Mouse (Mus musculus) B cell, adult 2 months (primary cell): ENCODE data around the gene 2310061N02Rik.
"Not testable (repeated sequence)": the region's sequence is repeated elsewhere in the genome, so short reads cannot be mapped to it uniquely, and the experiment has no call there.

Experiments
- DNase-seq, 2 experiments: peaks; one replicate each; pipeline ENCODE4 v3.0.0; 2022

2310061N02Rik gene

DNA sequence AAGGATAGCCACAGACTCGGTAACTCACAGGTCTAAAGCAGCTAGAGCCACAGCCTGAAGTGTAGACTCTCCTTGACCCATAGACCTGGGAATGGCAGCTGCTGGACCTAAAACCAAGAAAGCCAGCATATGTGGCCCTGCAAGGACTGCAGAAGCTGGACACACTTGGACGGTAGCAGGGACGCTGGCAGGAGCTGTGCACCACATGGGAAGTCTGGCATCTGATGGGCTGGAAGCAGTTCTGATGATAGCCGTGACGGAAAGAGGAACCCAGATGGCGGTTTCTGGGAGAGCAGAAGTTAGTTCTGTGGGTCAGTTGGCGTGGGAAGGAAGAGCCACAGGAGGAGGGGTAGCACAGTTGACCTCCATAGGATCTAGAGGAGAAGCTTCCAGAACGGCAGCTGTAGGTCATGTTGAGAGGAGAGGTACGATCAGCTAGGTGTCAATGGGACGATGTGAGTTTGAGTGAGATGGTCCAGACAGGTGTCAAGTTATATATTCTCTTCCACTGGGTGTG, at the start of gene 2310061N02Rik:
2310061N02Rik (minus strand) TSS at position 467 of the 517 bp plus-strand sequence.
- no peak for DNase-seq

DNA sequence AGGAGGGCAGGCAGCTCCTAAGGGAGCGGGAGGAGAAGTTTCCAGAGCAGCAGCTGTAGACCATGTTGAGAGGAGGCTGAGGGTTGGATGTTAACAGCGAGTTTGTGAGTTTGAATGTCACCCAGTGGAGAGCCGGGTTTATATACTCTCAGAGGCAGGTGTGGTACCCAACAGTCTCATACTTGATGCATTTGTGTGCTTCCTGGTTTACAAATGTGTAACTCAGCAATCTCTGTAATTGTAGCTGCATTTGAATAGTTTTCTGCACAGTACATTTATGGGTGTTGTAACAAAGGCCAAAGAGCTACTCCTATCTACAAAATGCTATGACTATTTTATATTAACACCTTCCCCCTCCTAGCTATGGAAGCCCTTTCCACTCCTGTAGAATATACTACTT, 43.8 kb upstream of the 2310061N02Rik start, which contains the start of gene Krtap13:
Krtap13 (minus strand) TSS at position 101 of the 400 bp plus-strand sequence.
- DNase-seq = not testable (repeated sequence)

DNA sequence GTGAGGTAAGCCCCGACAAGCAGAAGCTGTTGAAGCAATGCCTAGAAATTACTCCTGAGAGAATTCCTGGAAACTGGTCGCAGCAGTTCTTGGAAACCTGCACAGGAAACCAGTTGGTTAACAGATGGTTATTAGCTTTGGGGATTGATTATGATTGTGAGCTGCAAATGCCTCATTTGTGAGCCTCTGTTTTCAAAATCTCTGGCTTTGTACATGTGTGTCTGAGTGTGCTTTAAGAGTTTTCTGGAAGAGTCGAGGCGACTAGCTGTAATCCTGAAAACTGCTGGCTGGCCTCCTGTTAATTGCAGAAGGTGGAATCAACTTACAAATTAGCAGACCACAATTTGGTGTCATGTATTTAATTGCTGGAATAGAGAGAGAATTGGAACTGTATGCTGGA, 40.2 kb upstream of the 2310061N02Rik start:
- DNase-seq = no peak

DNA sequence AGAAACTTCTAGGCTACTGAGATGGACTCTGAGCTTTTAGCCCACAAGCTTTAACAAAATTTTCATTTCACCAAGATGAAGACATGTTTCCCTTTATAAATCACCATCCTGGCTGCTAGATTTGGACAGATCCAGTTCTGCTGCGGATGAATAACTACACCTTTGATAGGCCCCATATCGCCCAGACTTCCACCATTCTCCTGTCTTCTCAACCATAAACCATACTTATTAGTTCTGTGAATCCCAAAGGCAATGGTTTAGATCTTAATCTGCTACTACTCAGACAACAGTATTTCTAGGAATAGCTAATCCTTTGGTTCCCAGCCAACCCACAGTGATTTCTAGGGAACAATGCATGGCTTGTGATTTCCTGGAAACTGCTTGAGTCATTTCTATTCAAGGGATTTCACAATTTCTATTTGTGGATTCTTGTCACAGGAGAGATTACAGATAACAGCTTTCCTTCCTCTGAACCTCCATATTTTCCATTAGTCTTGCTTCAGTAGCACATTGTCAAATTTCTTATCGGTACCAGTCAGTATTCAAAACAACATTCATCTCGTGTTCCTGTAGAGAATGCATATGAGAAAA, 37.1 kb upstream of the 2310061N02Rik start:
- no peak for DNase-seq

DNA sequence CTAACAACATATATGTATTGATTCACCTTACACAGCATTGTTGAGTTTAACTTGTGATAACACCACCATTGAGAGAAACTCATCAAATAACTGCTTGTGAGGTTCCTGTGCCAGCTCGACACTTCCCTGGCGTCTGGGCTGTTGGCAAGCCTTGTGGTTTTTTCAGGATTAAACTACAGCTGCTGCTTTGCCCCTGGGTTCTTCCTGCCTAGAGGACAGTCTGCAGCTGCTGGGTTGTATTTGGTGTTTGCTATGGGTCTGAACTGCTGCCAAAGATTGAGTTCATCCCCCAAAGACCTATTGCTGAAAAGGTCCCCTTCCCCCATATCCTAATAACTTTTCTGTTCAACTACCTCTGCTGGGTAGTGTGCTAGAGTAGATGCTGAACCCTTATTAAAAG, 27.6 kb upstream of the 2310061N02Rik start:
- DNase-seq = no peak

DNA sequence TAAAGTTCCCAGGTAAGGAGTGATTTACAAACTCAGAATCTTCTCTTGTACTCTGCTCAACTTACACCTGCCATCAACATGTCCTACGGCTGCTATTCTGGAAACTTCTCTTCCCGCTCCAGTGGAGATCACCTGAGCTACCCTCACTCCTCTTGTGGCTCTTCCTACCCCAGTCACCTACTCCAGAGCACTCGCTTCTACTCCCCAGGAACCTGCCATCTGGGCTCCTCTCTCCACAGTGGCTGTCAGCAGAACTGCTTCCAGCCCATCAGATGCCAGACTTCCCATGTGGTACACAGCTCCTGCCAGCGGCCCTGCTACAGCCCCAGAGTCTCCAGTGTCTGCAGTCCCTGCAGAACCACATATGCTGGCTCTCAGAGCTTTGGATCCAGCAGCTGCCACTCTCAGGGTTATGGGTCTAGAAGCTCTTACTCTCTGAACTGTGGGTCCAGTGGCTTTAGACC, 21.1 kb upstream of the 2310061N02Rik start, which contains the start of gene Krtap13-1:
Krtap13-1 (plus strand) TSS at position 51 of the 464 bp plus-strand sequence.
- no peak for DNase-seq

DNA sequence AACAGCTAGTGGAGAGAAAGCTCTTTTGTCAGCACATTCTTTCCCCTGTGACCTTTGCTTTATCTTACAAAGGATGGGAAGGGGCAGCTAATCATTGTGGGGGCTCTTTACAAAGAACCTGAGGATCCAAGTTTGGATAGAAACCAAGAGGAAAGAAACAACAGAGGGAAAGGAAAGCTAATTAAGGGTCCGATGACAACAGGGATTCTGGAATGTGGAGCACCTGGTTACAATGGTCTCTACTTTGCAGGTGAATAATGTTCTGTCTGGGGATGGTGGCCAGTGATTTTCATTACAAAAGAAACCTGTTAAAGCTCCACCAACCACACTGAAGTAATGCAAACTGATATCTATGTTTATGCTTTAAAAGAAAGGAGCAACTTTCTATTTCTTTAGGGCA, 12.3 kb upstream of the 2310061N02Rik start:
- DNase-seq = no peak

DNA sequence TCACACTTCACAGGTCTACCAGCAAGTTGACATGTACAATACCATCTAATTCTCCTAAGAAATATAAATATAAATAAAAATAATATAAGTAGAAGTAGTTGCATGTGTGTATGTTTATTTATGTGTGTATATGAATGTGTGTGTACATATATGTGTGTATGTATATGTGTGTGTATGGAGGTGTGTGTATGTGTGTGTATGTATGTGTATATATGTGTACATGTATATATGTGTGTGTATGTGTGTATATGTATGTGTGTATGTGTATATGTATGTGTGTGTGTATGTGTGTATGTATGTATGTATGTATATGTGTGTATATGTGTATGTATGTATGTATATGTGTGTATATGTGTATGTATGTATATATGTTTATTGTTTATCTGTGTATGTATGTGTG, 8.8 kb upstream of the 2310061N02Rik start:
- DNase-seq = no peak

DNA sequence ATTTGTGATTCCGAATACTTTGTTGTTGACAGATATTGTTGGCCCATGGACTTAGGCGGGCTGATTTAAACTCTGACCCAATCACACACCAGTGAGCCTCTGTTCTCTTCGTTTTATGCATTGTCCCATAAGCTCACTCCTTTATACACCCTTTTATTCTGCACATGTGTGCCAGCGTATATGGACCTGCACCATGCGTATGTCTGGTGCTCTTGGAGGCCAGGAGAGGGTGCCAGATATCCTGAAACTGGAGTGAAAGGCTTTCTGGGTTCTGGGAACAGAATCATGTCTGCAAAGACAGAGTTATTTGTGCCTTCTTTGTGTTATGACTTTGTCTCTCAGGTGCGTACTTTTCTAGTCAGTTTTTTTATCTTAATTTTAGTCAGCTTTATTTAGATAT, 3.5 kb upstream of the 2310061N02Rik start:
- DNase-seq = no peak

DNA sequence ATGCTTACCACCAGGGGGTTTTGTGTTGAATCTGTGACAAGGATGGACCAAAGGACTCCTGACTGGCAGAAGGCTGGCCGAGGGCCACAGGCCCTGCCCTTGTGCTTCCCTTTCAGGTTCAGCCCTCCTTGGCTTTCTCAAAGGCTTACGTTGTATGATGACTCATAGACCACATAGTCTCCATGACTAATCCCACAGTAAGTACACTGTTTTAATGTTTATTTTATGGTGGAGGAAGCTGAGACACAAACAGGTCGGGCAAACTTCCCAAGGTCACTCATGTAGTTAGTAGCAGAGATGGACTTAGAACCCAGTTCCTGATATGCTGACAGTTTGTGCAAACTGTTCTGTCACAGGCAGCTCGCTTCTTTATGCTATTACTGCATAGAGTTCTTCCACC, 3.0 kb upstream of the 2310061N02Rik start:
- no peak for DNase-seq

DNA sequence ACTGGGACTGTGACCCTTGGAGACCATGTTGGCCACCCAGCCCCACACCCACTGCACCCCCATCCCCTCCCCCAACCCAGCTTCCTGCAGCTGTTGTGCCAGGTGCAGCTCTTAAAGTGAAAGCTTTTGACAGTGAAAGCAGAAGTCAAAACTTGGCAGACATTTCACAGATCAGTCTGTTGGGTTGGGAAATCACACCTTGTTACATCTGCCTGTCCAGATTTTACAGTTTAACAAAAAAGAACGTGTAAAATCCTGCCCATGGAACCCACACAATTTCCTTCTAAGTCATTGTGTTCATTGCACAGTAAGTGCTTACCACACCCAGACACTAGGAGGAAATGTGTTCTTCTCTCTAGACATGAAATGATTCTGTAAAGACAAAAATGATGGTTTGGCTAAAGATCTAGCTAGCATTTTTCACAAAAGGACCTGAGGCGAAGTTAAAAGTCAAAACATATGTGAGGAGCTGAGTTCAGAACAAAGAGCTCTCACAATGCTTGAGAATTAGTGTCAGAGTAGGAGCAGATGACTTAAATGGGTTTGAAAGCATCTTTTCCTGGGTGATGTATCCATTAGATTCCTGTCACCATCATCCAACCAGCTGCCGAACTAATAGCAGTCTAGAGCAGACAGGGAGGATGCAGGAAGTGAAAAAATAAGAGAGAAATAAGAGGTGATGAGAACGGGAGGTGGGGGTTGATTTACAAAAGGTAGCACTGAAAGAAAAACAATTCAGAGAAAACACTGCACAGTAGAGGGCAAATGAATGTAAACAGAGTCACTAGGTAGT, 6.5 kb downstream of the 2310061N02Rik start:
- peak; percentile 61 to 64 for DNase-seq

DNA sequence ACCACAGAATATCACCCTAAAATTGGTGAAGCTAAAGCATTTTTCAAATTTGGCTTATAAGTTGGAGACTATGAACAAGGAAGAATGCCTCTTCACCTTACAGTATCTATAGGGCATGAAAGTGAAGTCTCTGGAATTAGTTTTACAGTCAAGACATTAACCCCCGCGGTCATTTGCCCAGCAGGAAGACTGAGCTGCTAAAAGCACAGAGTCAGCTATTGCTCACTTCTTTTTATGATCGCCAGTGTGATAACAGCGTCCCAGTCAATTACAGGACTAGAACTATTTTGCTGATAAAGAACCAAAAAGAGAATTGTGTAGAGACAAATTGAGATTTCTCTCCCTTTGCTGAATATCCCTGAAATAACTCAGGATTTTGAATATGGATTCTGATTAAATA, 11.5 kb downstream of the 2310061N02Rik start:
- no peak for DNase-seq

DNA sequence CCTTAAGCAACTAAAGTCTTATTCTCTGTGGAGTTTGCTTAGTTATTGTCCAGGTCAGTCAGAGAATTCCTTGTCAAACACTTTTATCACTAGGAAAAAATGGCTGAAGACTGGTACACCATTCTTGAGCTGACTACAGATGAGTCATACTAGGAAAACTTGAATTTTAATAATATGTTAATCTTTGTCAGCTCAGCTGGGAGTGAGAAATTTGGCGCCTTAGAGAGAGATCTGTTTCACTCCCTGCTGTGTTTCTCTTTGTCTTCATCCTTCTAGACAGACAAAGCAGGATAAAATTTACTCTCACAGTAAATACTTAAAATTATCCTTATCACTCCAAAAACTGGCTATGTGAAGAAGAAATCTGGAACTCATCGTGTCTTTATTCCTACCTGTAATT, 26.5 kb downstream of the 2310061N02Rik start:
- no peak for DNase-seq

DNA sequence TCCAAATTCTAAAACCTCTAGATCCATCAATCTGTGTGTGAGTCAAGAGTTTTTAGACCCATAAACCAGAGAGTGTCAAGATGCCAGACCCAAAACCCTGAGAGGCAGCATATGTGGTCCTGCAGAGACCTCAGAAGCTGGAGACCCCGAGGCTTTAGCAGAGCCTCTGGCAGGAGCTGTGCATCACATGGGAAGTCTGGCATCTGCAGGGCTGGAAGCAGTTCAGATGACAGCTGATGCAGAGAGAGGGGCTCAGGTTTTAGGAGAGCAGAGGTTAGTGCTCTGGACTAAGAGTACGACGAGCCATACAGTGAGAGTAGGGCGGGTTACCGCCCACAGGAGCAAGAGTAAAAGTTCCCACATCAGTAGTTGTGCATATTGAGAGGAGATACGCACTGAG, 28.7 kb downstream of the 2310061N02Rik start:
- DNase-seq = no peak

DNA sequence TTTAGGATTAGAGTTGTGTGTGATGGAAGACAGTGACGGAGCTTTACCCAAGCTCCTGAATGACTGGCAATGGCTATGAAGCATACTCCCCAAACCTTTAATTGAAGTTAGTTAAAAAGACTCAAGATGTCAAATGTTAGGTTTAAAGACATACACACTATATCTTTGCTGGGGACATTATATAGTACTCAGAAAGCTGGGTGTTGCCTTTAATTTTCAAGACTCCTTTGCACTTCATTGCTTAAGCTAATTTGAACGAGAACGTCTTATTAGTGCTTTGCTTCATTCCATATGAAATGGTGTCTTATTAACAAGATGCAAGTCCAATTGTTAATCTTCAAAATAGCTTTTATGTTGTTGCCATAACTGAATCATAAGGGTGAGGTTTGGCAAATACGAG, 36.2 kb downstream of the 2310061N02Rik start, which contains the start of gene Krtap27-1:
Krtap27-1 (minus strand) TSS at position 101 of the 400 bp plus-strand sequence.
- no peak for DNase-seq

DNA sequence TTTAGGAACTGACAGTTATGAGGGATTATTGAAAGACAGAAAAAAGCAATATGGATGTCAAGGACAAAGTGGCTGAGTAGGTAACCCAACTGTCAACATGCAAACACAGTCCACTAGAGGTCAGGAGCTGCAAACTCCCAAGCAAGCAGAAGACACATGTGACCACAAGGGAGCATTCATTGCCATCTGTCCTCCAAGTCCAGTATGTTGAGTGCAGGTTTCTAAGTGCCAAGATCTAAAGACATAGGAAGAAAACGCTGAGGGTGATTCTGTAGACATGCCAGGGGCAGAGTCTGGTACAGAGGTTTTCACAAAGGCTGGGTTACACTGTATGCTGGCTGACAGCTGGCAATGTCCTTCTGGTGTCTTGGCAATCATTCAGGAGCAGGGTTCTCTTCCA, 50.3 kb downstream of the 2310061N02Rik start:
- no peak for DNase-seq
